Mouse (Mus musculus): ENCODE results near the gene Dgkb.

Gene Dgkb

DNA sequence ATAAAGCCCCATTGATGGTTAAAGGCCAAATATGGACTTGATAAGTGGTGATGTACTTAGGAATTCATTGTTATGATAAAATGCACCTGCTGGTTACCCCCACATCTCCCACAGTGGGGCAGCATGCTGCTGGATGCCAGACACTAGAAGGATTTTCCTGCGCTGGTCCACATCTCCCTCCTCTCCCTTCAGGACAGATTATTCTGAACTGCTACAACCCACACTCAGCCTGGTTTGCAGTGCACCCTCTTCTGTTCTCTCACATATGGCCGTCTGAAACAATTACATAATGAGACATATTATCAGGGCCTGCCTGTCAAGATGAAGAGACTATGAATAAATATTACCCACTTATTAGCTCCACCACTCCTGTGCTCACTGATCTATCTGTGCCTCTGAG, 780.6 kb downstream of the Dgkb start:
- no peak for DNase-seq

DNA sequence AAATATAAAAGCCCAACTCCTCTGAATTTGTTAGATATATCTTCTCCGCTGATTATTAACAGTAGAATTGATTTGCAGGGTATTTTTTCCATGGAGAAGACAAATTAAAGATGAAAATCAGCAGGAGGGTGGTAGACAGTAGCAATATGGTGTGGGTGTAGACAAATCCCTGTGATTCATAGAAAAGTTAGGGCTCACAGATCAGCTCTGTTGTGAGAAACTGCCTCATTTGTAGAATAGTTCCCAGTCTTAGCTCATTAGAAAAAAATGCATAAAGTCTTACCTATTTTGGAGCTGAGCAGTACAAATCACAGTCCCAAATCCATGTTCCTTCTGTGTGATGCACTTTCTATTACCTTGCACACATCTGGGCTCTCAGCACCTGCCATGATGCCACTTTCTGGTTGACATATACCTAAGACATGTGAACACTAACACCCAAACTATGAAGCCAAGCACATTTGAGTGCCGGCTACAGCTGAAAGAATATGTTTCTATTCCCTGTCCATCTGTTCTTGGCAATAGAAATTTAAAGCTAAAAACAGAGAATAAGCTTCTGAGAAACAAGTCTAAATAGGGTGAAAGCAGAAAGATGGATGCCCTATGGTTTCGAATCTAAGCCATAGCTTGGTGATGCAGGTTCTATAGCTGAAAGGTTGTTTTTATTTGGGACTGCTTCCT, 782.8 kb downstream of the Dgkb start:
- no peak for DNase-seq

- DNase-seq, result no peak
Observed at GRCm38 (mm10) chr12:38608104-38608503, 790.6 kb downstream of the Dgkb start.

DNA sequence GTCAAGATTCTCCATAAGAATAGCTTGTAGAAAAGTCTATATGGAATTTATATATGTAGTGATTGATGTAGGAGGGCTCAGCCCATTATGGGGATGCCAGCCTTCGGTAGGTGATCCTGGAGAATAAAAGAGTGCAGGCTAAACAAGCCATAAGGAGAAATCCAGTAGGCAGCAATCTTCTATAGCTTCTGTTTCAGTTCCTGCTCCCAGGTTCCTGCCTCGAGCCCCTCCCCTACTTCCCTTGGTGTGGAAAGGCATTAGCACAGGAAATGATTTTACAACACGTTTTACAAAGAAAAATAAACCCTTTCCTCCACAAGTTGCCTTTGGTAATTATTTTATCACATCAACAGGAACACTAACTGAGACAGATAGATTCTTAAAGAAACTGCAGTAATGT, 850.7 kb downstream of the Dgkb start:
- no peak for DNase-seq

All from cerebellum, postnatal 36 days (tissue).